Mouse (Mus musculus) E14TG2a.4 (cell line): Measurements from ENCODE around the gene Stxbp4.

ENCODE experiments used
- CTCF ChIP-seq: conservative IDR thresholded peaks from 2 replicates; pipeline ENCODE4 v1.5.1; 2014; ENCODE audit warnings: low read length
- NANOG ChIP-seq: IDR thresholded peaks from 2 replicates; pipeline ENCODE4 v1.6.1; 2014; ENCODE audit warnings: borderline replicate concordance, low read length, mixed read lengths
- POU5F1 ChIP-seq: IDR thresholded peaks from 2 replicates; pipeline ENCODE4 v1.6.1; 2014; ENCODE audit warnings: low read length, borderline replicate concordance

DNA sequence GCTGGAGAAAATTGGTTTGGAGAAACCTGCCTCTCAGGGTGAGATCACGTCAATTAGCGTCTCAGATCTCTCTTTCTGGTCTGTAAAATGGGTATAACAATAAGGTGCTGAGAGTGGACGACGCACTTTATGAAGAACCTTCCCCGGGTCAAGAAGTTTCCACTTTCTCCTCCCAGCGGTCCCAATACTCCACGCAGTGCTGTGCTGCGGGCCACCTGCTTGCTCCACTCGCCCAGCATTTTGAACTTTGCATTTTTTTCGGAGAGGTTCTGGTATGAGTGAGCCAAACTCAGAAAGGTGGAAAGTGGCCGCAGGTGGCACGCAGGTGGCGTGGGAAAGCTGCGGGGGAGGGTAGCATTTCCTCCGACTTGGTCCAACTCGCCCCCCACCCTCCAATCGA, 49.2 kb upstream of the Stxbp4 start:
- TF ChIP-seq CTCF (no peak), NANOG (no peak), POU5F1 (no peak)
